Mouse (Mus musculus) CH12.LX (cell line): Measurements from ENCODE around the gene Phactr1. TPM values are rescaled to one million over a fixed set of nuclear protein-coding genes. Genes with fewer than 3 reads are reported as not detected.

Experiments
- DNase-seq: peaks from one replicate; pipeline ENCODE4 v3.0.0-alpha.2; 2013; ENCODE audit errors: extremely low read depth
- H3K27ac ChIP-seq: 2 replicates; pipeline ENCODE4 v1.5.1; 2012; ENCODE audit warnings: low read depth, mild to moderate bottlenecking, control low read depth, moderate library complexity; ENCODE audit not compliant: insufficient read depth
- H3K27me3 ChIP-seq: replicated peaks from 2 replicates; pipeline ENCODE3; 2012; ENCODE audit warnings: inconsistent platforms
- H3K36me3 ChIP-seq, 2 experiments: replicated peaks in 1 of 2; 2 replicates each; pipeline versions ENCODE3 to v1.6.1; 2012; ENCODE audit warnings: inconsistent platforms in 1 of 2, low read length in 1 of 2, mild to moderate bottlenecking in 1 of 2, mixed read lengths in 1 of 2, moderate library complexity in 1 of 2; ENCODE audit not compliant: control insufficient read depth in 1 of 2, insufficient read depth in 1 of 2
- H3K4me1 ChIP-seq, 2 experiments: 2 replicates each; pipeline ENCODE4 v1.6.1; 2012; ENCODE audit warnings: inconsistent platforms in 1 of 2, moderate library complexity in 1 of 2; ENCODE audit not compliant: insufficient read depth in 2 of 2, control insufficient read depth in 1 of 2
- H3K4me2 ChIP-seq: 2 replicates; pipeline ENCODE4 v1.6.1; 2012; ENCODE audit warnings: low read depth, mild to moderate bottlenecking, control low read depth; ENCODE audit not compliant: poor library complexity, insufficient read depth, severe bottlenecking
- H3K4me3 ChIP-seq, 3 experiments: fragments of 150-350 bp in 1 of 3; sonication (generic) in 1 of 3; replicated peaks in 1 of 3; 2 replicates each; pipeline versions ENCODE3 to v1.5.1; 2011 to 2012; ENCODE audit warnings: low read depth in 2 of 3, low read length in 2 of 3, mild to moderate bottlenecking in 2 of 3, moderate library complexity in 2 of 3, control low read depth in 1 of 3, improper control_type of control experiment in 1 of 3, inconsistent platforms in 1 of 3, mixed read lengths in 1 of 3; ENCODE audit not compliant: poor library complexity in 1 of 3
- H3K79me2 ChIP-seq: replicated peaks from 2 replicates; pipeline ENCODE4 v1.6.1; 2012; ENCODE audit warnings: mild to moderate bottlenecking, moderate library complexity; ENCODE audit not compliant: control insufficient read depth, poor library complexity, insufficient read depth, severe bottlenecking; ENCODE audit errors: extremely low read depth
- H3K9ac ChIP-seq: 2 replicates; pipeline ENCODE4 v1.6.1; 2012; ENCODE audit warnings: low read depth, mild to moderate bottlenecking, control low read depth, moderate library complexity; ENCODE audit not compliant: insufficient read depth
- H3K9me3 ChIP-seq: replicated peaks from 2 replicates; pipeline ENCODE3; 2012; ENCODE audit warnings: low read length, inconsistent platforms, mixed read lengths
- BHLHE40 ChIP-seq: IDR thresholded peaks from 2 replicates; pipeline ENCODE4 v1.6.1; 2011; ENCODE audit warnings: mild to moderate bottlenecking, low read depth, low read length, improper control_type of control experiment
- CHD2 ChIP-seq: IDR thresholded peaks from 2 replicates; pipeline ENCODE4 v1.6.1; 2011; ENCODE audit warnings: low read length, improper control_type of control experiment
- EP300 ChIP-seq: IDR thresholded peaks from 2 replicates; pipeline ENCODE4 v1.6.1; 2011; ENCODE audit warnings: low read length, improper control_type of control experiment
- ETS1 ChIP-seq: conservative IDR thresholded peaks from 2 replicates; pipeline ENCODE4 v1.6.1; 2012; ENCODE audit warnings: low read depth, mild to moderate bottlenecking, inconsistent platforms, low read length, improper control_type of control experiment, moderate library complexity
- GABPA ChIP-seq: IDR thresholded peaks from 2 replicates; pipeline ENCODE4 v1.6.1; 2012; ENCODE audit warnings: low read depth, low read length, improper control_type of control experiment, inconsistent platforms; ENCODE audit not compliant: insufficient replicate concordance
- HCFC1 ChIP-seq: IDR thresholded peaks from 2 replicates; pipeline ENCODE4 v1.6.1; 2012; ENCODE audit warnings: low read depth, mild to moderate bottlenecking, inconsistent platforms, low read length, improper control_type of control experiment
- JUN ChIP-seq: IDR thresholded peaks from 2 replicates; pipeline ENCODE4 v1.6.1; 2011; ENCODE audit warnings: low read depth, mild to moderate bottlenecking, low read length, improper control_type of control experiment, moderate library complexity; ENCODE audit not compliant: insufficient read depth
- JUND ChIP-seq: conservative IDR thresholded peaks from 2 replicates; pipeline ENCODE4 v1.6.1; 2011; ENCODE audit warnings: low read depth, low read length, improper control_type of control experiment
- KAT2A ChIP-seq: IDR thresholded peaks from 2 replicates; pipeline ENCODE4 v1.6.1; 2012; ENCODE audit warnings: low read length, improper control_type of control experiment, inconsistent platforms; ENCODE audit not compliant: insufficient replicate concordance
- MAFK ChIP-seq: IDR thresholded peaks from 2 replicates; pipeline ENCODE4 v1.6.1; 2011; ENCODE audit warnings: low read length, improper control_type of control experiment; ENCODE audit not compliant: insufficient replicate concordance
- MAX ChIP-seq: IDR thresholded peaks from 2 replicates; pipeline ENCODE4 v1.6.1; 2011; ENCODE audit warnings: low read length, improper control_type of control experiment
- MAZ ChIP-seq: IDR thresholded peaks from 2 replicates; pipeline ENCODE4 v1.6.1; 2012; ENCODE audit warnings: low read depth, mild to moderate bottlenecking, inconsistent platforms, low read length, improper control_type of control experiment, moderate library complexity
- MXI1 ChIP-seq: IDR thresholded peaks from 2 replicates; pipeline ENCODE4 v1.6.1; 2011; ENCODE audit warnings: mild to moderate bottlenecking, low read depth, low read length, improper control_type of control experiment
- MYC ChIP-seq: IDR thresholded peaks from 2 replicates; pipeline ENCODE4 v1.6.1; 2011; ENCODE audit warnings: low read depth, mild to moderate bottlenecking, improper control_type of control experiment, low read length
- NRF1 ChIP-seq: IDR thresholded peaks from 2 replicates; pipeline ENCODE4 v1.6.1; 2014; ENCODE audit warnings: low read depth, mild to moderate bottlenecking, inconsistent platforms, low read length, improper control_type of control experiment, moderate library complexity
- POLR2A ChIP-seq: IDR thresholded peaks from 2 replicates; pipeline ENCODE4 v1.6.1; 2011; ENCODE audit warnings: low read depth, mild to moderate bottlenecking, improper control_type of control experiment, low read length
- SIN3A ChIP-seq: IDR thresholded peaks from 2 replicates; pipeline ENCODE4 v1.6.1; 2012; ENCODE audit warnings: low read length, improper control_type of control experiment, inconsistent platforms
- SMC3 ChIP-seq: IDR thresholded peaks from 2 replicates; pipeline ENCODE4 v1.6.1; 2011; ENCODE audit warnings: low read depth, low read length, improper control_type of control experiment
- TBP ChIP-seq: conservative IDR thresholded peaks from 2 replicates; pipeline ENCODE4 v1.6.1; 2011; ENCODE audit warnings: low read depth, low read length, improper control_type of control experiment
- UBTF ChIP-seq: IDR thresholded peaks from 2 replicates; pipeline ENCODE4 v1.6.1; 2012; ENCODE audit warnings: low read depth, mild to moderate bottlenecking, inconsistent platforms, low read length, improper control_type of control experiment, moderate library complexity
- USF1 ChIP-seq: IDR thresholded peaks from 2 replicates; pipeline ENCODE4 v1.6.1; 2014; ENCODE audit warnings: low read depth, mild to moderate bottlenecking, inconsistent platforms, low read length, improper control_type of control experiment
- ZNF384 ChIP-seq: IDR thresholded peaks from 2 replicates; pipeline ENCODE4 v1.6.1; 2012; ENCODE audit warnings: low read depth, low read length, improper control_type of control experiment, inconsistent platforms
- dilution Hi-C: fragments of 300-500 bp; cut with MboI; formaldehyde crosslinking; loops from 2 replicates; pipeline ENCODE4 v1.14.3; 2020; ENCODE audit warnings: low sequenced_read_pairs; ENCODE audit not compliant: extremely low pct_unique_long_range_greater_than_20kb, extremely low pct_ligation_motif_present
- in situ Hi-C: fragments of 300-500 bp; cut with MboI; formaldehyde crosslinking; loops from 3 replicates; pipeline ENCODE4 v1.14.3; 2019; ENCODE audit warnings: low sequenced_read_pairs, low pct_ligation_motif_present, low pct_unique_long_range_greater_than_20kb, mixed read lengths
- polyA plus RNA-seq: library from polyadenylated mRNA; unstranded; fragments of >175 nt; gene quantifications from 2 replicates; pipeline ENCODE4 v1.2.1, GENCODE M21; 2012; ENCODE audit warnings: low read depth; ENCODE audit not compliant: insufficient read length
- total RNA-seq, 2 experiments: library from RNA; depleted of rRNA; stranded (reverse); fragments of 300-350 nt in 1 of 2; fragments of >200 nt in 1 of 2; gene quantifications; 2 replicates each; pipeline ENCODE4 v1.2.3; 2012 to 2014

The Phactr1 gene
- total and polyA plus RNA-seq, 3 experiments = 2.0 to 6.1 (median 3.1) TPM

GRCm38 (mm10) chr13:42973961-42974360, 293.5 kb downstream of the Phactr1 start:
- in situ Hi-C loops = no loop called here
- TF ChIP-seq JUN (no peak), MAFK (no peak), JUND (no peak), UBTF (no peak), POLR2A (no peak), MAX (no peak), USF1 (no peak), GABPA (no peak), SMC3 (no peak), MXI1 (no peak), CHD2 (no peak), TBP (no peak), SIN3A (no peak), EP300 (no peak), HCFC1 (no peak), BHLHE40 (no peak), KAT2A (no peak), ZNF384 (no peak), ETS1 (no peak)
- H3K27ac ChIP-seq = no peak overlapping the region
- DNase-seq = no peak
- H3K27me3 ChIP-seq = no peaks in the 10 kb centered on the region
- H3K36me3 ChIP-seq = no peaks in the 10 kb centered on the region
- no peak overlapping the region for H3K9ac ChIP-seq
- H3K79me2 ChIP-seq = no peaks in the 10 kb centered on the region
- H3K4me1 ChIP-seq = peaks cover 2 to 6% of the 10 kb centered on the region in 2 experiments; a peak in 3 of 4 replicates
- dilution Hi-C loops = no loop called here
- no peak overlapping the region for H3K4me3 ChIP-seq
- H3K9me3 ChIP-seq = no peaks in the 10 kb centered on the region
- no peak overlapping the region for H3K4me2 ChIP-seq

GRCm38 (mm10) chr13:42974506-42974905, 294.1 kb downstream of the Phactr1 start:
- Histone ChIP-seq H3K4me1 (peaks cover 2 to 6% of the 10 kb centered on the region in 2 experiments; a peak in 3 of 4 replicates), H3K36me3 (no peaks in the 10 kb centered on the region), H3K9me3 (no peaks in the 10 kb centered on the region), H3K9ac (no peak overlapping the region), H3K27ac (no peak overlapping the region), H3K27me3 (no peaks in the 10 kb centered on the region), H3K79me2 (no peaks in the 10 kb centered on the region), H3K4me3 (no peak overlapping the region), H3K4me2 (no peak overlapping the region)
- no peak for TF ChIP-seq KAT2A
- no peak for TF ChIP-seq MAZ
- no peak for TF ChIP-seq MYC
- TF ChIP-seq POLR2A = no peak
- no peak for TF ChIP-seq UBTF
- no peak for TF ChIP-seq NRF1
- in situ Hi-C loops (no loop called here), dilution Hi-C loops (no loop called here)
- DNase-seq = no peak
